Mouse (Mus musculus) urinary bladder, postnatal 25 days (tissue): Measurements from ENCODE around the gene Olfr247.
"Not testable (repeated sequence)": the region's sequence is repeated elsewhere in the genome, so short reads cannot be mapped to it uniquely, and the experiment has no call there.

Experiments used
- DNase-seq: peaks from one replicate; pipeline ENCODE4 v3.0.0; 2022; ENCODE audit warnings: low spot score

The Olfr247 gene

GRCm38 (mm10) chr10:129976040-129976439, at the start of gene Olfr247:
Gene Olfr247, minus strand, starts transcription at chr10:129976140.
- not testable (repeated sequence) for DNase-seq

GRCm38 (mm10) chr10:130012321-130012720, 36.4 kb upstream of the Olfr247 start, which contains the start of gene Olfr820:
Gene Olfr820, plus strand, starts transcription at chr10:130012621.
- DNase-seq = no peak

- DNase-seq = not testable (repeated sequence)
Measured at GRCm38 (mm10) chr10:130005366-130005765, 29.4 kb upstream of the Olfr247 start.

GRCm38 (mm10) chr10:130004104-130004503, 28.2 kb upstream of the Olfr247 start:
- not testable (repeated sequence) for DNase-seq

GRCm38 (mm10) chr10:129984962-129985361, 9.0 kb upstream of the Olfr247 start, which contains the start of gene Gm10310:
Gene Gm10310, minus strand, starts transcription at chr10:129985062.
- DNase-seq = not testable (repeated sequence)

- DNase-seq = not testable (repeated sequence)
Measured at GRCm38 (mm10) chr10:129981867-129982266, 5.9 kb upstream of the Olfr247 start.

GRCm38 (mm10) chr10:129972994-129973393, 2.9 kb downstream of the Olfr247 start:
- not testable (repeated sequence) for DNase-seq

GRCm38 (mm10) chr10:129967166-129967565, 8.8 kb downstream of the Olfr247 start, which contains the start of gene Olfr819:
Gene Olfr819, minus strand, starts transcription at chr10:129967266.
- DNase-seq = not testable (repeated sequence)

- DNase-seq = not testable (repeated sequence)
Measured at GRCm38 (mm10) chr10:129966232-129966631, 9.7 kb downstream of the Olfr247 start.

- DNase-seq = no peak
Measured at GRCm38 (mm10) chr10:129949000-129949399, 26.9 kb downstream of the Olfr247 start, which contains the start of gene Olfr818. Gene Olfr818, minus strand, starts transcription at chr10:129949100.
